In genomic region chr5:121526961-121527360, GRCm38 (mm10) we compare ENCODE assay signal across 16 mouse cellular contexts. TPM values are rescaled to one million over a fixed set of nuclear protein-coding genes. Genes with fewer than 3 reads are reported as not detected.
DNase-seq lines count a peak whose midpoint lies in the region.
"Had no signal": no experiment of that assay in that cellular context is flagged by ENCODE, and none has a peak within 500 bp of the region (broad histone marks: within the 10 kb centered on the region; RNA-seq: fewer than 3 reads in every experiment).

No protein-coding gene starts in this region.

- DNase-seq in heart, adult 9 months (ENCODE audit: low spot score in 2 of 2), result peak; percentile 15 to 25
- no peak for DNase-seq in heart, postnatal 36 days
- peak; percentile 60 for DNase-seq in ES-CJ7 (ENCODE audit: low read depth, low spot score)
- DNase-seq in ZHBTc4 (ENCODE audit: low read depth, low spot score), result peak; percentile 73
- peak; percentile 10 for DNase-seq in heart, postnatal 4 days
- no peak for DNase-seq in cerebellum, postnatal 10 days
- no peak for DNase-seq in cerebellum, adult 11 months
- DNase-seq: right cerebral cortex, postnatal 14 days; thymus, adult 18-20 months had no signal

- intact Hi-C loops in heart, postnatal 36 days (cut with DNase I), result no loop called here

RNA-seq across cellular contexts. Expression of gene Adam1a, which starts 18.3 kb away (rescaled TPM):
- 1 to 10 TPM; 1.8 to 1.9 TPM for total RNA-seq in heart, postnatal 36 days (2021)
- total RNA-seq in heart, postnatal 4 days (2021), result 1 to 10 TPM; 3.1 to 3.8 TPM

RNA-seq across cellular contexts. Expression of gene Gm42878, which starts 18.3 kb away (rescaled TPM):
- not detected for total RNA-seq in heart, postnatal 36 days (2021)
- not detected for total RNA-seq in heart, postnatal 4 days (2021)
- total RNA-seq: common myeloid progenitor, adult 5-6 weeks; hematopoietic stem cell, adult 5-6 weeks; left cerebral cortex, postnatal 14 days had no signal

RNA-seq across cellular contexts. Expression of gene Mapkapk5, which starts 18.7 kb away (rescaled TPM):
- total RNA-seq in heart, postnatal 36 days (2021), result 10 to 100 TPM; 85.1 to 89.3 TPM
- total RNA-seq in heart, postnatal 4 days (2021), result 10 to 100 TPM; 55.7 to 61.0 TPM

RNA-seq across cellular contexts. Expression of gene Adam1b, which starts 23.7 kb away (rescaled TPM):
- total RNA-seq in heart, postnatal 36 days (2021), result not detected
- not detected for total RNA-seq in heart, postnatal 4 days (2021)
- total RNA-seq: adrenal gland, adult 18-20 months; gastrocnemius, adult 8-10 months; hematopoietic stem cell, adult 5-6 weeks; layer of hippocampus, adult 8-10 months; left cerebral cortex, postnatal 14 days; liver, adult 2 months had no signal

Comparison
In these comparisons a context has a peak if more than half of its experiments do, and no peak if none do; other contexts are left out.
1. DNase-seq: peak in heart, adult 9 months (2 of 2), ES-CJ7 (single experiment), ZHBTc4 (single experiment) and heart, postnatal 4 days (single experiment); none in heart, postnatal 36 days (0 of 2), cerebellum, postnatal 10 days (0 of 2) and cerebellum, adult 11 months (single experiment).